Mouse (Mus musculus) cerebellum, adult 2 months (tissue): Measurements from ENCODE around the gene Fam187b.

Experiments
- CTCF ChIP-seq: fragments of 200-500 bp; IDR thresholded peaks from 2 replicates; pipeline ENCODE4 v1.5.1; 2011; ENCODE audit warnings: low read depth, mild to moderate bottlenecking, control low read depth, low read length, moderate library complexity, borderline replicate concordance; ENCODE audit not compliant: insufficient read depth
- POLR2A ChIP-seq: fragments of 200-500 bp; IDR thresholded peaks from 2 replicates; pipeline ENCODE4 v1.6.1; 2011; ENCODE audit warnings: low read length, control low read depth, borderline replicate concordance; ENCODE audit not compliant: insufficient read depth

GRCm38 (mm10) chr7:30993986-30994385 is 20.4 kb downstream of the Fam187b start:
- no peak for TF ChIP-seq POLR2A
- TF ChIP-seq CTCF, result no peak
